Mouse (Mus musculus) adrenal gland (tissue): Measurements from ENCODE around the gene Mdga1.
"Not testable (repeated sequence)": the region's sequence is repeated elsewhere in the genome, so short reads cannot be mapped to it uniquely, and the experiment has no call there.

Source experiments
- intact Hi-C: fragments of 180-260 bp; cut with DNase I; formaldehyde crosslinking; loops from one replicate; pipeline ENCODE4 v1.15.1; 2025

Gene Mdga1

GRCm38 (mm10) chr17:29818264-29818945 lies 151.5 kb downstream of the Mdga1 start:
- intact Hi-C loops: no loop called here

- intact Hi-C loops: no loop called here
Observed at GRCm38 (mm10) chr17:29814758-29815157, 155.1 kb downstream of the Mdga1 start.

- intact Hi-C loops: no loop called here
Observed at GRCm38 (mm10) chr17:29813328-29813727, 156.6 kb downstream of the Mdga1 start.

- intact Hi-C loops: no loop called here
Observed at GRCm38 (mm10) chr17:29803545-29803944, 166.3 kb downstream of the Mdga1 start.

GRCm38 (mm10) chr17:29801358-29801757 lies 168.5 kb downstream of the Mdga1 start:
- intact Hi-C loops: no loop called here

GRCm38 (mm10) chr17:29800096-29800455 lies 169.8 kb downstream of the Mdga1 start:
- intact Hi-C loops: no loop called here

GRCm38 (mm10) chr17:29799398-29800095 lies 170.3 kb downstream of the Mdga1 start:
- intact Hi-C loops: loop anchor here (5.0 kb wide), 1 partner anchor 58 kb away; no protein-coding TSS in a partner anchor

GRCm38 (mm10) chr17:29798151-29798550 lies 171.7 kb downstream of the Mdga1 start:
- intact Hi-C loops: loop anchor here (5.0 kb wide), 1 partner anchor 59 kb away; no protein-coding TSS in a partner anchor

- intact Hi-C loops: loop anchor here (2.0 to 5.0 kb wide), 2 partner anchors 61 to 86 kb away; no protein-coding TSS in a partner anchor
Observed at GRCm38 (mm10) chr17:29796787-29797186, 173.1 kb downstream of the Mdga1 start.

- intact Hi-C loops: loop anchor here (2.0 to 5.0 kb wide), 2 partner anchors 61 to 87 kb away; no protein-coding TSS in a partner anchor
Observed at GRCm38 (mm10) chr17:29796086-29796485, 173.8 kb downstream of the Mdga1 start.

- intact Hi-C loops: loop anchor here (5.0 kb wide), 1 partner anchor 62 kb away; no protein-coding TSS in a partner anchor
Observed at GRCm38 (mm10) chr17:29795050-29795770, 174.7 kb downstream of the Mdga1 start.

GRCm38 (mm10) chr17:29791531-29792050 lies 178.3 kb downstream of the Mdga1 start:
- intact Hi-C loops: no loop called here

GRCm38 (mm10) chr17:29790231-29790740 lies 179.6 kb downstream of the Mdga1 start:
- intact Hi-C loops: no loop called here

- intact Hi-C loops: no loop called here
Observed at GRCm38 (mm10) chr17:29789715-29790114, 180.2 kb downstream of the Mdga1 start.

- intact Hi-C loops: no loop called here
Observed at GRCm38 (mm10) chr17:29788573-29788972, 181.3 kb downstream of the Mdga1 start.

GRCm38 (mm10) chr17:29784820-29785219 lies 185.1 kb downstream of the Mdga1 start:
- intact Hi-C loops: no loop called here

GRCm38 (mm10) chr17:29781472-29781871 lies 188.4 kb downstream of the Mdga1 start:
- intact Hi-C loops: not testable (repeated sequence)

- intact Hi-C loops: loop anchor here (10.0 kb wide), 1 partner anchor 173 kb away; no protein-coding TSS in a partner anchor
Observed at GRCm38 (mm10) chr17:29778021-29778420, 191.9 kb downstream of the Mdga1 start.
